Comparison of ENCODE assay signal across 20 mouse cellular contexts in the genomic region with DNA sequence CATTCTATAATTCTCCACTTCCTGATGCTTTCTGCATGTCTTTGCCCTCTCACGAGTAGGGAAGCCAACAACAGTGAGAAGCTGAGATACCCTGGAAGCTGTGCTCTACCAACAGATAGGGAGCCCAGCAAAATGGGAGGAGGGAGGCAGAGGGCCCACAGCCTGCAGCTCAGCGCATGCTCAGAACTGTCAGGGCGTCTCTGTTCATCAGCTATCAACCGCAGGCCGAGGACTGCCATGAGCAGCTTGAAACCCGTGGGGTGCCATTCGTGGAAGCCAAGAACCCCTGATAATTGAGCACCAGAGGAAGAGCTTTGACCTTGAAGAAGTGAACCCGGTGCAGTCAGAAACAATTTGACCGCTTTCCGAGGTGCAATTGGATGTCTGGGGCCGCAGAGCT.
A peak's percentile ranks its signal among the peaks of the same experiment; 100 is the strongest.
DNase-seq lines count a peak whose midpoint lies in the region; ATAC-seq lines count a peak whose summit lies in the region.
"Had no signal": no experiment of that assay in that cellular context is flagged by ENCODE, and none has a peak within 500 bp of the region (broad histone marks: within the 10 kb centered on the region; RNA-seq: fewer than 3 reads in every experiment).

No protein-coding gene starts in this region.

- peak overlapping the region; percentile 21; the same call in 1 of the 2 replicates for H3K27ac ChIP-seq in hindbrain, embryonic 15.5 days (replicated peaks)
- H3K27ac ChIP-seq in hindbrain, embryonic 14.5 days = no peak overlapping the region
- H3K27ac ChIP-seq: embryonic facial prominence, embryonic 13.5 days; heart, embryonic 13.5 days; midbrain, embryonic 12.5 days; neural tube, embryonic 15.5 days had no signal

- H3K4me3 ChIP-seq in hindbrain, embryonic 15.5 days = no peak overlapping the region
- no peak overlapping the region for H3K4me3 ChIP-seq in hindbrain, embryonic 14.5 days (replicated peaks; ENCODE audit: low read length)
- H3K4me3 ChIP-seq: embryonic facial prominence, embryonic 13.5 days; heart, embryonic 13.5 days; midbrain, embryonic 12.5 days; neural tube, embryonic 15.5 days had no signal

- no peaks in the 10 kb centered on the region for H3K36me3 ChIP-seq in hindbrain, embryonic 15.5 days
- no peaks in the 10 kb centered on the region for H3K36me3 ChIP-seq in hindbrain, embryonic 14.5 days (replicated peaks; ENCODE audit: control insufficient read depth, insufficient read depth)
- H3K36me3 ChIP-seq: embryonic facial prominence, embryonic 13.5 days; heart, embryonic 13.5 days; midbrain, embryonic 12.5 days; neural tube, embryonic 15.5 days had no signal

- no peak overlapping the region for H3K4me2 ChIP-seq in hindbrain, embryonic 15.5 days
- no peak overlapping the region for H3K4me2 ChIP-seq in hindbrain, embryonic 14.5 days (replicated peaks)
- H3K4me2 ChIP-seq: embryonic facial prominence, embryonic 13.5 days; heart, embryonic 13.5 days; midbrain, embryonic 12.5 days; neural tube, embryonic 15.5 days had no signal

- no peaks in the 10 kb centered on the region for H3K9me3 ChIP-seq in hindbrain, embryonic 15.5 days
- H3K9me3 ChIP-seq in hindbrain, embryonic 14.5 days (ENCODE audit: control insufficient read depth, low read length) = no peaks in the 10 kb centered on the region
- H3K9me3 ChIP-seq: embryonic facial prominence, embryonic 13.5 days; heart, embryonic 13.5 days; midbrain, embryonic 12.5 days; neural tube, embryonic 15.5 days had no signal

- ATAC-seq in hindbrain, embryonic 15.5 days (ENCODE audit: low FRiP score, low read depth) = 0 out of 2 replicates have a peak, but pooled peaks have one; percentile 2
- no peak for ATAC-seq in hindbrain, embryonic 14.5 days (ENCODE audit: low FRiP score)

- no peak for DNase-seq in hindbrain, embryonic 14.5 days (ENCODE audit: low spot score)
- DNase-seq in right cerebral cortex, postnatal 10 days (ENCODE audit: low spot score in 2 of 2) = peak; percentile 46 to 58
- no peak for DNase-seq in right cerebral cortex, postnatal 4 days
- DNase-seq in cerebellum, adult 9-10 months = peak; percentile 93
- no peak for DNase-seq in layer of hippocampus, adult 9-11 months
- no peak for DNase-seq in layer of hippocampus, adult 9-10 months (ENCODE audit: low spot score)
- no peak for DNase-seq in thymus, adult 18-20 months
- DNase-seq: heart, postnatal 36 days; kidney, adult 8-10 months; kidney, postnatal 36 days; lung, adult 18-20 months; lung, postnatal 4 days; right cerebral cortex, adult 18-20 months; spleen, adult 18-20 months; thymus, postnatal 25 days had no signal

- WGBS in hindbrain, embryonic 15.5 days = 72% methylated on average over 11 of the region's 11 CpGs
- WGBS in hindbrain, embryonic 14.5 days = 75% methylated on average over 11 of the region's 11 CpGs

- H3K27me3 ChIP-seq in hindbrain, embryonic 15.5 days = no peaks in the 10 kb centered on the region
- no peaks in the 10 kb centered on the region for H3K27me3 ChIP-seq in hindbrain, embryonic 14.5 days (ENCODE audit: control insufficient read depth, insufficient read depth, low read length)
- H3K27me3 ChIP-seq: embryonic facial prominence, embryonic 13.5 days; heart, embryonic 13.5 days; neural tube, embryonic 15.5 days had no signal

- H3K4me1 ChIP-seq in hindbrain, embryonic 15.5 days (replicated peaks) = peaks cover 24% of the 10 kb centered on the region
- peaks cover 10% of the 10 kb centered on the region; the same call in 1 of the 2 replicates for H3K4me1 ChIP-seq in hindbrain, embryonic 14.5 days (replicated peaks; ENCODE audit: control insufficient read depth, insufficient read depth, low read length)

- no peak overlapping the region for H3K9ac ChIP-seq in hindbrain, embryonic 15.5 days
- H3K9ac ChIP-seq in hindbrain, embryonic 14.5 days = no peak overlapping the region
- H3K9ac ChIP-seq: embryonic facial prominence, embryonic 13.5 days; heart, embryonic 13.5 days; midbrain, embryonic 12.5 days; neural tube, embryonic 15.5 days had no signal

Comparison
In these comparisons a context has a peak if more than half of its experiments do, and no peak if none do; other contexts are left out.
1. DNase-seq: peak in right cerebral cortex, postnatal 10 days (2 of 2) and cerebellum, adult 9-10 months (single experiment); none in hindbrain, embryonic 14.5 days (single experiment), right cerebral cortex, postnatal 4 days (single experiment), layer of hippocampus, adult 9-11 months (single experiment), layer of hippocampus, adult 9-10 months (single experiment) and thymus, adult 18-20 months (0 of 2).